Mouse (Mus musculus) testis, adult 2 months (tissue): ENCODE results near the gene Oasl2. TPM values are rescaled to one million over a fixed set of nuclear protein-coding genes. Genes with fewer than 3 reads are reported as not detected.

Experiments used
- H3K27ac ChIP-seq: fragments of 200-500 bp; 2 replicates; pipeline ENCODE4 v1.5.1; 2012; ENCODE audit warnings: low read depth, low read length; ENCODE audit not compliant: control insufficient read depth, insufficient read depth
- H3K27me3 ChIP-seq: fragments of 200-500 bp; 2 replicates; pipeline ENCODE4 v1.6.1; 2012; ENCODE audit warnings: mild to moderate bottlenecking, low read length, moderate library complexity; ENCODE audit not compliant: control insufficient read depth, insufficient read depth
- H3K36me3 ChIP-seq: fragments of 200-500 bp; 2 replicates; pipeline ENCODE4 v1.6.1; 2012; ENCODE audit warnings: mild to moderate bottlenecking, low read length; ENCODE audit not compliant: control insufficient read depth, insufficient read depth
- H3K4me1 ChIP-seq: fragments of 200-500 bp; 2 replicates; pipeline ENCODE4 v1.6.1; 2012; ENCODE audit warnings: low read length; ENCODE audit not compliant: control insufficient read depth, insufficient read depth
- H3K4me3 ChIP-seq: fragments of 200-500 bp; 2 replicates; pipeline ENCODE4 v1.5.1; 2012; ENCODE audit warnings: low read depth, mild to moderate bottlenecking, low read length, moderate library complexity, mixed read lengths; ENCODE audit not compliant: control insufficient read depth
- CTCF ChIP-seq: fragments of 200-500 bp; IDR thresholded peaks from 2 replicates; pipeline ENCODE4 v1.5.1; 2012; ENCODE audit warnings: low read depth, mild to moderate bottlenecking, inconsistent platforms, low read length, moderate library complexity; ENCODE audit not compliant: control insufficient read depth, insufficient read depth, insufficient replicate concordance
- POLR2A ChIP-seq: fragments of 200-500 bp; IDR thresholded peaks from 2 replicates; pipeline ENCODE4 v1.6.1; 2012; ENCODE audit warnings: low read depth, mild to moderate bottlenecking, inconsistent platforms, low read length, moderate library complexity; ENCODE audit not compliant: control insufficient read depth
- polyA plus RNA-seq: library from polyadenylated mRNA; depleted of rRNA; stranded (reverse); fragments of >200 nt; gene quantifications from 2 replicates; pipeline ENCODE4 v1.2.3, GENCODE M21; 2012

The Oasl2 gene
- polyA plus RNA-seq, 1 experiment, result 4.4 TPM

DNA sequence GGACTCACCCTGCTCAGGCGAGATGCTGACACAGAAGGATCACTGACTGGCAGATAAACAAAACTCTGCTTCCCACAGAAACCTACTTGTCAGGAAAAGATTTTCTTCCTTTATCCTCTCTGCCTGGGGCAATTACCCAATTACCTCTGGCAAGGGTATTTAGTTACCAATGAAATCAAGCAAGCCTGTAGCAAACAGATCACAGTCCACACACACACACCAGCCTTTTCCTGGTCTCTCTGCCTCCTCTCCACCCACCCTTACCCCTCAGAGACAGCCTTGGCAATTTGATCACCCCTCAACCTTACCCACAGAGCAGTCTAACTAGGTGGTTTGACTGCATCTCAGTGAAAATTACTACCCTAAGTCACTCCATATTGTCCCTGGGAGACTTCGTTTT, 7.7 kb upstream of the Oasl2 start:
- Histone ChIP-seq H3K4me3 (no peak overlapping the region), H3K27me3 (no peaks in the 10 kb centered on the region), H3K27ac (no peak overlapping the region), H3K4me1 (no peaks in the 10 kb centered on the region), H3K36me3 (no peaks in the 10 kb centered on the region)
- TF ChIP-seq CTCF (no peak), POLR2A (no peak)

DNA sequence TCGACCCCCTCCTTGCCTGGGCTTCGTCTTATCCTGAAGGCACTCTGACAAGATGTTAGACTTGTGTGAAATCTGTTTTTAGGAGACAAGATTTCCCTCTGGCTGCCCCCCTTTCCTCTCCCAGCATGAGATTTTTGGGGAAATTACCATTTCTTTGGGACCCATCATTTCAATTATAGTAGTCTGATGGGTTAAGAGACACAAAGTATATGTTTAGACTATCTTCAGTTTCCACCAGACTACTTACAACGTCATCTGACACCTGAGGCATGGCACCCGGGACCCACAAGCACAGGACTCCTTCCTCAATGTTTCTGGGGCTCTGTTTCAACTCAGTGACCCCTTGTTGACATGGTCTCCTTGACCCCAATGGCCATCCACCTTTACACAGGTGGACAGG, 1.2 kb upstream of the Oasl2 start:
- no peak for TF ChIP-seq POLR2A
- no peak for TF ChIP-seq CTCF
- peaks cover 4% of the 10 kb centered on the region; the same call in 1 of the 2 replicates for H3K4me1 ChIP-seq
- no peaks in the 10 kb centered on the region for H3K27me3 ChIP-seq
- H3K36me3 ChIP-seq, result no peaks in the 10 kb centered on the region
- no peak overlapping the region for H3K4me3 ChIP-seq
- no peak overlapping the region for H3K27ac ChIP-seq

DNA sequence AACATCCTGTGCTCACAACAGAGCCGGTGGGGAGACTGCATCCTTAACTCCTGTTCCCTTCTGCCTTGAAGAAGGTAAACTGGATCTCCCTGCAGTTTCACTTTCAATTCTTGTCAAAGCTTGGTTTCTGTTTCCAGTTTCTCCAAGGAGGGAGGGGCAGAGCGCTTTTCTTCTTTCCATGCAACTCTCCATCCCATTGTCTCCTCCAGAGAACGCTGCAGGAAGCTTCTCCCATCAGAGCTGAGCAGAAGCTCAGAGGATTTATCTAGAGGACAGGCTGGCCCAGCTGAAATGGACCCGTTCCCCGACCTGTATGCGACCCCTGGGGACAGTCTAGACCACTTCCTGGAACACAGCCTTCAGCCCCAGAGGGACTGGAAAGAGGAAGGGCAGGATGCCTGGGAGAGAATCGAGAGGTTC, 648 bp downstream of the Oasl2 start:
- peak overlapping the region; percentile 30 for H3K4me3 ChIP-seq
- no peaks in the 10 kb centered on the region for H3K36me3 ChIP-seq
- no peaks in the 10 kb centered on the region for H3K27me3 ChIP-seq
- peak overlapping the region; percentile 65 for H3K27ac ChIP-seq
- peaks cover 4% of the 10 kb centered on the region; the same call in 1 of the 2 replicates for H3K4me1 ChIP-seq
- no peak for TF ChIP-seq POLR2A
- TF ChIP-seq CTCF, result no peak

DNA sequence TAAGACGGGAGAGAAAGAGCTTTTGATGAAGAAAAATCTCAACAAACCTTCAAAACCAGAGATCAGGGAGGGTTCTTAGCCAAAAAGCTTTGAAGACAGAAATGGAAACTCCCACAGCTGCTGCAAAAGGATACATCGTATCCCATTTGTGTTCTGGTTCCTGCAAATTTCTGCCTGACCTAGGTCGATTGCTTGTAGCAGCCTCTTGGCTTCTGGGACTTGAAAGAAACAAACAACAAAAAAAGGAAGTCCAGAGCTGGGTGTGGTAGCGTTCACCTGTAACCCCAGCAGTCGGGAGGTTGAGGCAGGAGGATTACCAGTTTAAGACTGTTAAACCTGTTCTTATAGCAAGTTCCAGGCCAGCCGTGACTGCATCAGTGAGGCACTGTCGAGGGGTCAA, 2.1 kb downstream of the Oasl2 start:
- no peaks in the 10 kb centered on the region for H3K36me3 ChIP-seq
- H3K27ac ChIP-seq, result no peak overlapping the region
- no peaks in the 10 kb centered on the region for H3K27me3 ChIP-seq
- no peak overlapping the region for H3K4me3 ChIP-seq
- H3K4me1 ChIP-seq, result peaks cover 4% of the 10 kb centered on the region; the same call in 1 of the 2 replicates
- TF ChIP-seq CTCF (no peak), POLR2A (no peak)

DNA sequence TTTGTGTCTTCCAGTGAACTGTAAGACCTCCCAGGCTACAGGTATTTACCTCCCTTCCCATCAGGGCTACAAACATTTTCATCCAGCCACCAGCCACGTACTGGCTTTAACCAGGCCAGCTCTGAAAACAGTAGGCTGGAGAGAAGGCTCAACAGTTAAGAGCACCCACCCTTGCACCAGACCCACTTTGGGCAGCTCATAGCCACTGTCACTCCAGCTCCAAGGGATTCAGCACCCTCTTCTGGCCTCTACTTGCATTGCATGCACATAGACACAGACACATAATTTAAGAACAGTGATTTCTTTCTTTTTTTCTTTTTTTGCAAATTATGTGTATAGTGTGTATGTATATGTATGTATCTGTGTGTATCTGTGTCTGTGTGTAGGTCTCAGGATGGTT, 5.7 kb downstream of the Oasl2 start:
- Histone ChIP-seq H3K36me3 (no peaks in the 10 kb centered on the region), H3K4me1 (peaks cover 2% of the 10 kb centered on the region; the same call in 1 of the 2 replicates), H3K27me3 (no peaks in the 10 kb centered on the region), H3K27ac (no peak overlapping the region), H3K4me3 (no peak overlapping the region)
- no peak for TF ChIP-seq POLR2A
- peak; percentile 54; the same call in 1 of the 2 replicates for TF ChIP-seq CTCF

DNA sequence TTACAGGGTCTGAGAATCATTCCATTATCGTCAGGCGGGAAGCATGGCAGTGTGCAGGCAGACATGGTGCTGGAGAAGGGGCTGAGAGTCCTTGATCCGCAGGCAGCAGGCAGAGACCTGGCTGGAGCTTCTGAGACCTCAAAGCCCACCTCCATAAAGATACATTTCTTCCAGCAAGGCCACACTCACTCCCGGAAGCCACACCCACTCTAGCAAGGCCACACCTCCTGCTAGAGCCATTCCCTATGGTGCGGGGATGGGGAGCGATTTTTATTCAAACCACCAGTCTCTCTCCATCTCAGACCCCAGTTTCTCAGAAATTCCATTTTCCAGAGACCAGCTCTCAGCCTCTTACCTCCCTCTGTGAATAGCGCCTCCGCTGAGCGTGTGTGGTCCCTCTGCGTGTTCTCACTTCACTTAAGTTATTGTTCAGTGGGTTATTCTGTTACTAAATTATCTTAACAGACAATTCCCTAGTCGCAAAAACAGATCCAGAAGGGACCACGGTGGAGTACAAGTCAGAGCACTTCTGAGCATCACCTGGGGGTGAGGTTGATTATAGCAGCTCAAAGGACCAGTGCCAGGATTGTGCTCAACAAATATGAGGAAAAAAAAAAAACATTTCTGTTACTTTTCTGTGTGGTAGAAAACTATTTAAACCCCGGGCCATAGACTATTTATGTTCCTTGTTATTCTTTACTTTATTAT, 12.0 kb downstream of the Oasl2 start:
- peaks cover 4% of the 10 kb centered on the region for H3K4me1 ChIP-seq
- no peak overlapping the region; the same call in 1 of the 2 replicates for H3K4me3 ChIP-seq
- no peak overlapping the region for H3K27ac ChIP-seq
- no peaks in the 10 kb centered on the region for H3K36me3 ChIP-seq
- TF ChIP-seq POLR2A (no peak), CTCF (no peak)
- no peaks in the 10 kb centered on the region for H3K27me3 ChIP-seq

DNA sequence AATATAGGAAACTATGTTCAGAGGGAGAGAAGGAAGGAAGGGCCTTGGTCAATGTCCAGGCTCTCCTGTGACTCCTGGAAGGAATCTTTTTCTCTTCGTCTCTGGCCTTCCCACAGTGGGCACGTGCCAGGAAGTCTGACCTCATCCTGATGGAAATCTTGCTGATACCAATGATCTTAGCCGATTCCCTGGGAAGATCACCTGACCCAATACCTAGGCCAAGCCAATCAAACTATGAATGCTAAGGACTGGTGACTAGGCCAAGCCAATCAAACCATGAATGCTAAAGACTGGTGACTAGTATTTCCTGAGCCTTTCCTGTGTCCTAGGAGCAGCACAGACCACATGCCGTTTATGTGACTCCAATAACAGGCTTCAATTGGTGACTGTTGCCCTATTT, 16.9 kb downstream of the Oasl2 start:
- Histone ChIP-seq H3K27ac (no peak overlapping the region), H3K27me3 (no peaks in the 10 kb centered on the region), H3K4me1 (peaks cover 1% of the 10 kb centered on the region), H3K36me3 (no peaks in the 10 kb centered on the region), H3K4me3 (no peak overlapping the region)
- TF ChIP-seq POLR2A (no peak), CTCF (no peak)
